Mouse (Mus musculus) neural tube, embryonic 14.5 days (tissue): ENCODE results near the gene Olfr1221. TPM values are rescaled to one million over a fixed set of nuclear protein-coding genes. Genes with fewer than 3 reads are reported as not detected.

Experiments
- ATAC-seq: fragments of 200-750 bp; cut with Nextera tagmentation; 2 replicates; pipeline ENCODE4 v1.8.0; 2017; ENCODE audit warnings: low read depth, mild to moderate bottlenecking, moderate TSS enrichment, moderate library complexity
- H3K27ac ChIP-seq: fragments of 300-500 bp; sonication (generic); 2 replicates; pipeline ENCODE4 v1.5.1; 2014; ENCODE audit warnings: low read depth, mild to moderate bottlenecking, control low read depth, low read length, moderate library complexity, mixed read lengths
- H3K27me3 ChIP-seq: fragments of 300-500 bp; sonication (generic); 2 replicates; pipeline ENCODE4 v1.6.1; 2014; ENCODE audit warnings: low read length; ENCODE audit not compliant: control insufficient read depth, insufficient read depth
- H3K36me3 ChIP-seq: fragments of 300-500 bp; sonication (generic); 2 replicates; pipeline ENCODE4 v1.6.1; 2014; ENCODE audit warnings: low read length, mixed read lengths; ENCODE audit not compliant: control insufficient read depth, insufficient read depth
- H3K4me1 ChIP-seq: fragments of 300-500 bp; sonication (generic); 2 replicates; pipeline ENCODE4 v1.6.1; 2014; ENCODE audit warnings: low read length; ENCODE audit not compliant: control insufficient read depth, insufficient read depth
- H3K4me2 ChIP-seq: fragments of 300-500 bp; sonication (generic); 2 replicates; pipeline ENCODE4 v1.6.1; 2014; ENCODE audit warnings: mild to moderate bottlenecking, low read depth, low read length, control low read depth
- H3K4me3 ChIP-seq: fragments of 300-500 bp; sonication (generic); 2 replicates; pipeline ENCODE4 v1.5.1; 2014; ENCODE audit warnings: low read depth, low read length, control low read depth, mixed read lengths
- H3K9ac ChIP-seq: fragments of 300-500 bp; sonication (generic); replicated peaks from 2 replicates; pipeline ENCODE4 v1.6.1; 2014; ENCODE audit warnings: low read depth, mild to moderate bottlenecking, control low read depth, low read length, mixed read lengths
- H3K9me3 ChIP-seq: fragments of 300-500 bp; sonication (generic); 2 replicates; pipeline ENCODE4 v1.6.1; 2016; ENCODE audit warnings: low read length; ENCODE audit not compliant: control insufficient read depth
- polyA plus RNA-seq: library from polyadenylated mRNA; unstranded; fragments of >200 nt; fragmentation: Nextera tagmentation; extraction: Ambion mirVana; gene quantifications from 2 replicates; pipeline ENCODE4 v1.2.1, GENCODE M21; 2014

Olfr1221 gene
- polyA plus RNA-seq, 1 experiment from 2014 or later = not detected

DNA sequence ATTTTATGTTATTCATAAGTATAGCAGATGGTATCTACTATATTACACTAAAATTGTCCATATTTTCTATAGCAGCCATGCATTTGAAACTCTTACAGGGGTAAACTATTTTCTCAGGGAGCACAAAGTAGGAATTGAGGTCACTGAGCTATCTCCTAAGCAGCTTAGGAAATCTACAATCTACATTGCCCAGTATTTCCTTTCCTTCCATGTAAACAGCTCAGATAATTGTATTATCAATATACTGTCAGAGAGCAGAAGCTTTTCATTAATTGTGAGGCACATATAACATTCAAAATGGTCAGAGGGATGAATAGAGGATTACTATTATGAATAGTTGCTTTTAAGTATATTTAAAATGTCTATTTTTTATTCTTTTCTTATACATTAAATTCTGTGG, 35.6 kb downstream of the Olfr1221 start:
- no peaks in the 10 kb centered on the region for H3K4me1 ChIP-seq
- H3K4me3 ChIP-seq = no peak overlapping the region
- H3K36me3 ChIP-seq = no peaks in the 10 kb centered on the region
- H3K27me3 ChIP-seq = no peaks in the 10 kb centered on the region
- no peak overlapping the region for H3K27ac ChIP-seq
- no peak overlapping the region for H3K9ac ChIP-seq
- no peak for ATAC-seq
- H3K4me2 ChIP-seq = no peak overlapping the region
- no peaks in the 10 kb centered on the region for H3K9me3 ChIP-seq

DNA sequence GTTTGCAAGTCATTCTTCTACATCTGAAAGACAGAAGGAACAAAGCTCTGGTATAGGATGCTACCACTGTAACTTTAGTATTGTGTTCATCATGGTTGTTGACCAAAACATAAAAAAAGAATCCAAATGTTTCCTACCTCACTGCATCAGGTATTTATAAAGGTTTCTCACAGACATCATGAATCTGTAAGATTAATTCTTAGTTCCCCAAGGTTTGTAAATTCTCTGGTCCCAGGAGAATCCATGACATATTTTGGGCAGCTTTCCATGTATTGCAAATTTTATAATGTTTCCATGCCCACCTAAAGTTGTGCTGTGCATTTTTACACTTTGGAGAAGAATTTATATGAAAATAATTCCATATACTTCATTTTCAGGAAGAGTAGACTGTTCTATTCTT, 56.0 kb downstream of the Olfr1221 start, which contains the start of gene Olfr1218:
Gene Olfr1218 (minus strand): TSS at position 101 of the 400 bp plus-strand sequence.
- H3K4me2 ChIP-seq = no peak within 1 kb of the TSS
- no peak within 1 kb of the TSS for H3K9ac ChIP-seq
- H3K4me1 ChIP-seq = no peaks in the 10 kb centered on the region
- ATAC-seq = no peak
- no peaks in the 10 kb centered on the region for H3K36me3 ChIP-seq
- H3K27me3 ChIP-seq = no peaks in the 10 kb centered on the region
- H3K27ac ChIP-seq = no peak within 1 kb of the TSS
- no peaks in the 10 kb centered on the region for H3K9me3 ChIP-seq
- H3K4me3 ChIP-seq = no peak within 1 kb of the TSS

Other genes starting within 250 kb of the Olfr1221 start
- gene Olfr1208, start 215.0 kb downstream of the Olfr1221 start, polyA plus RNA-seq = not detected in 2 replicates
- gene Olfr1209, start 202.1 kb downstream of the Olfr1221 start, polyA plus RNA-seq = not detected in 2 replicates
- gene Olfr1211, start 179.2 kb downstream of the Olfr1221 start, polyA plus RNA-seq = not detected in 2 replicates
- gene Olfr1212, start 163.3 kb downstream of the Olfr1221 start, polyA plus RNA-seq = not detected in 2 replicates
- gene Gm13762, start 137.0 kb downstream of the Olfr1221 start, polyA plus RNA-seq = not detected in 2 replicates
- gene Olfr1214, start 124.6 kb downstream of the Olfr1221 start, polyA plus RNA-seq = not detected in 2 replicates
- not detected in 2 replicates for gene Olfr1215, start 110.3 kb downstream of the Olfr1221 start, polyA plus RNA-seq
- gene Olfr1216, start 98.9 kb downstream of the Olfr1221 start, polyA plus RNA-seq = not detected in 2 replicates
- not detected in 2 replicates for gene Olfr1217, start 85.2 kb downstream of the Olfr1221 start, polyA plus RNA-seq
- not detected in 2 replicates for gene Olfr1218, start 56.1 kb downstream of the Olfr1221 start, polyA plus RNA-seq
- gene Olfr1219, start 33.8 kb downstream of the Olfr1221 start, polyA plus RNA-seq = not detected in 2 replicates
- not detected in 2 replicates for gene Olfr1220, start 10.4 kb downstream of the Olfr1221 start, polyA plus RNA-seq
- gene Olfr1222, start 15.8 kb upstream of the Olfr1221 start, polyA plus RNA-seq = not detected in 2 replicates
- not detected in 2 replicates for gene Olfr1223, start 34.3 kb upstream of the Olfr1221 start, polyA plus RNA-seq
- not detected in 2 replicates for gene Olfr1224-ps1, start 46.8 kb upstream of the Olfr1221 start, polyA plus RNA-seq
- gene Olfr1225, start 57.4 kb upstream of the Olfr1221 start, polyA plus RNA-seq = not detected in 2 replicates
- not detected in 2 replicates for gene Olfr1226, start 82.8 kb upstream of the Olfr1221 start, polyA plus RNA-seq
- gene Olfr1228, start 136.8 kb upstream of the Olfr1221 start, polyA plus RNA-seq = not detected in 2 replicates
- not detected in 2 replicates for gene Olfr1229, start 170.7 kb upstream of the Olfr1221 start, polyA plus RNA-seq
- gene Olfr1230, start 180.0 kb upstream of the Olfr1221 start, polyA plus RNA-seq = not detected in 2 replicates
- gene Olfr1231, start 189.8 kb upstream of the Olfr1221 start, polyA plus RNA-seq = not detected in 2 replicates
- gene Olfr1232, start 212.4 kb upstream of the Olfr1221 start, polyA plus RNA-seq = not detected in 2 replicates
- not detected in 2 replicates for gene Olfr1233, start 225.1 kb upstream of the Olfr1221 start, polyA plus RNA-seq
- not detected in 2 replicates for gene Olfr1234, start 247.6 kb upstream of the Olfr1221 start, polyA plus RNA-seq